Mouse (Mus musculus): ENCODE results near the gene Cd24a.

GRCm38 (mm10) chr10:43588470-43589177, 10.5 kb downstream of the Cd24a start:
- TF ChIP-seq POLR2A (IDR thresholded peaks at IDR 0.05; ENCODE audit: low read depth, low read length), result no peak
- no peak for TF ChIP-seq CTCF (IDR thresholded peaks at IDR 0.05; ENCODE audit: borderline replicate concordance, insufficient read depth, low read length)
